Mouse (Mus musculus) erythroblast, embryonic 14.5 days (primary cell): Measurements from ENCODE around the gene Ppp6c. TPM values are rescaled to one million over a fixed set of nuclear protein-coding genes. Genes with fewer than 3 reads are reported as not detected.
"Not testable (repeated sequence)": the region's sequence is repeated elsewhere in the genome, so short reads cannot be mapped to it uniquely, and the experiment has no call there.

ENCODE experiments used
- H3K27me3 ChIP-seq: 2 replicates; pipeline ENCODE4 v1.6.1; 2012; ENCODE audit warnings: inconsistent platforms; ENCODE audit not compliant: control insufficient read depth
- H3K36me3 ChIP-seq: 2 replicates; pipeline ENCODE4 v1.6.1; 2012; ENCODE audit warnings: mild to moderate bottlenecking, inconsistent platforms; ENCODE audit not compliant: control insufficient read depth
- H3K4me1 ChIP-seq: 2 replicates; pipeline ENCODE4 v1.6.1; 2012; ENCODE audit warnings: inconsistent platforms; ENCODE audit not compliant: control insufficient read depth
- H3K4me3 ChIP-seq: replicated peaks from 2 replicates; pipeline ENCODE3; 2012; ENCODE audit warnings: moderate library complexity, mild to moderate bottlenecking, inconsistent platforms
- H3K9me3 ChIP-seq: 2 replicates; pipeline ENCODE4 v1.6.1; 2012; ENCODE audit warnings: low read length, inconsistent platforms, mixed read lengths; ENCODE audit not compliant: control insufficient read depth
- GATA1 ChIP-seq: IDR thresholded peaks from 2 replicates; pipeline ENCODE4 v1.6.1; 2012; ENCODE audit warnings: low read length, inconsistent platforms, mixed read lengths
- TAL1 ChIP-seq: IDR thresholded peaks from 3 replicates; pipeline ENCODE4 v1.6.1; 2012; ENCODE audit warnings: low read length, inconsistent platforms, mixed read lengths
- polyA plus RNA-seq: library from polyadenylated mRNA; stranded (reverse); fragments of >175 nt; gene quantifications from 2 replicates; pipeline ENCODE4 v1.2.3, GENCODE M21; 2012

Ppp6c gene
- 0.44 and 0.60 TPM in 2 replicates for polyA plus RNA-seq

GRCm38 (mm10) chr2:39226019-39226640 lies at the start of gene Ppp6c:
Gene Ppp6c, minus strand, starts transcription at chr2:39226451.
- Histone ChIP-seq H3K4me1 (peaks cover 39% of the 10 kb centered on the region), H3K27me3 (peaks cover 8% of the 10 kb centered on the region), H3K36me3 (peaks cover 2% of the 10 kb centered on the region; the same call in 1 of the 2 replicates), H3K4me3 (peak within 1 kb of the TSS; percentile 75), H3K9me3 (no peaks in the 10 kb centered on the region)
- TF ChIP-seq GATA1 (no peak), TAL1 (no peak)

DNA sequence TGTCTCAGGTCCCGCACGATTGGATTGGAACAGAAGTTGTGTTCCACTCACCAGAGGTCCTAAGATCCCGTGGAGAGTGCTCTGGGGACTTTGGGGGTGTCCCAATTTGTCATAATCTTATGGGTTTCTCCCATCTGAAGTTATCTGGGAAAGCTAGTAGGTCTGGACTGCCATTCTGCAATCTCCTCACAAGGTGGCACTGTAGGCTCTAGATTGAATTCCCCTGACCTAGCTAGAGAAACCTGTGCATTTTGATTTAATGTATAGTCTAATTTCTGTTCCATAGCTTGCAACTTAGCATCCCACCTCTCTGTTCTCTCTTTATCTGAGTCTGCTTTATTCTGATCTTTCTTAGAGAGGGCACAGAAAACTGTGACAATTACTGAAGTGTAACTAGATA lies 42.1 kb upstream of the Ppp6c start:
- no peak for TF ChIP-seq GATA1
- no peak for TF ChIP-seq TAL1
- Histone ChIP-seq H3K4me1 (no peaks in the 10 kb centered on the region), H3K36me3 (no peaks in the 10 kb centered on the region), H3K4me3 (no peak overlapping the region), H3K9me3 (no peaks in the 10 kb centered on the region), H3K27me3 (no peaks in the 10 kb centered on the region)

GRCm38 (mm10) chr2:39252275-39252674 lies 26.0 kb upstream of the Ppp6c start:
- H3K4me3 ChIP-seq, H3K4me1 ChIP-seq, H3K9me3 ChIP-seq, H3K36me3 ChIP-seq, H3K27me3 ChIP-seq: not testable (repeated sequence)

GRCm38 (mm10) chr2:39246862-39247261 lies 20.6 kb upstream of the Ppp6c start:
- not testable (repeated sequence) for H3K36me3 ChIP-seq, H3K27me3 ChIP-seq, H3K4me3 ChIP-seq, H3K9me3 ChIP-seq, H3K4me1 ChIP-seq

DNA sequence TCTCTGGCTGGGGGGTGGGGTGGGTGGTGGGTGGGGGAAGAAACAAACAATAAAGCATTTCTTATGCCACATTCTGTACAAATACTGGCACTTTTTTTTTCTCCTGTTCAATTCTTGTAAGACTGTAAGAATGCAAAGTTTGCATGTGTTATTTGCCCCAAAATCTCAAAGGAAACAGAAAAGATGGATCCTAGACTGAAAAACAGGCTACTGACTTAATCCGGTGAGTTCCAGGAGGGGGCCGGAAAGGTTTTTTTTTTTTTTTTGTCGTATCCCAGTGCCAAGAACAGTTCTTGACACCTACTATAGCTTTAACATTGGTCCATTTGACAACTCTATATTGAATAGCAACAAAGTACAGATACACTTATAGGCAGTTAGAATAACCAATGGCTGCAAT lies 480 bp upstream of the Ppp6c start:
- H3K4me1 ChIP-seq, result peaks cover 36% of the 10 kb centered on the region
- H3K36me3 ChIP-seq, result peaks cover 2% of the 10 kb centered on the region; the same call in 1 of the 2 replicates
- no peaks in the 10 kb centered on the region for H3K9me3 ChIP-seq
- peaks cover 8% of the 10 kb centered on the region for H3K27me3 ChIP-seq
- no peak for TF ChIP-seq TAL1
- no peak for TF ChIP-seq GATA1
- peak overlapping the region; percentile 74 for H3K4me3 ChIP-seq

- H3K27me3 ChIP-seq, H3K36me3 ChIP-seq, H3K9me3 ChIP-seq: not testable (repeated sequence)
- Histone ChIP-seq H3K4me3 (peak overlapping the region; percentile 75), H3K4me1 (peaks cover 41% of the 10 kb centered on the region)
Measured at GRCm38 (mm10) chr2:39225331-39226018, 776 bp downstream of the Ppp6c start.

GRCm38 (mm10) chr2:39224621-39225020 lies 1.6 kb downstream of the Ppp6c start:
- Histone ChIP-seq H3K4me3 (peak overlapping the region; percentile 75), H3K36me3 (peaks cover 2% of the 10 kb centered on the region; the same call in 1 of the 2 replicates), H3K27me3 (peaks cover 8% of the 10 kb centered on the region), H3K9me3 (no peaks in the 10 kb centered on the region), H3K4me1 (peaks cover 41% of the 10 kb centered on the region)
- TF ChIP-seq TAL1 (no peak), GATA1 (no peak)

DNA sequence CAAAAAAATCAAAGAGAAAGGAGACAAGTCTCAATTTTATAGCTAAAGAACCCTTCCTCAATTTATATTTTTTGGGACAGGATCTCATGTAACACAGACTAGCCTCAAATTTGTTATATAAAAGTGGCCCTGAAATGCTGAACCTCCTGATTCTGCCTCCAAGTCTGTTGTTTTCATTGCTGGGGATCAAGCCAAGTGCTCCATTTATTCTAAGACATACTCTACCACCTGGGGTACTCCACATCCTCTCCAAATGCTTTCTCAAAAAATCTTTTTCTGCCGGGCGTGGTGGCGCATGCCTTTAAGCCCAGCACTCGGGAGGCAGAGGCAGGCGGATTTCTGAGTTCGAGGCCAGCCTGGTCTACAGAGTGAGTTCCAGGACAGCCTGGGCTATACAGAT lies 6.2 kb downstream of the Ppp6c start:
- H3K36me3 ChIP-seq, result peaks cover 10% of the 10 kb centered on the region
- H3K4me1 ChIP-seq, result peaks cover 46% of the 10 kb centered on the region
- H3K4me3 ChIP-seq, result no peak overlapping the region
- H3K9me3 ChIP-seq, result no peaks in the 10 kb centered on the region
- H3K27me3 ChIP-seq, result no peaks in the 10 kb centered on the region
- TF ChIP-seq TAL1 (no peak), GATA1 (no peak)

DNA sequence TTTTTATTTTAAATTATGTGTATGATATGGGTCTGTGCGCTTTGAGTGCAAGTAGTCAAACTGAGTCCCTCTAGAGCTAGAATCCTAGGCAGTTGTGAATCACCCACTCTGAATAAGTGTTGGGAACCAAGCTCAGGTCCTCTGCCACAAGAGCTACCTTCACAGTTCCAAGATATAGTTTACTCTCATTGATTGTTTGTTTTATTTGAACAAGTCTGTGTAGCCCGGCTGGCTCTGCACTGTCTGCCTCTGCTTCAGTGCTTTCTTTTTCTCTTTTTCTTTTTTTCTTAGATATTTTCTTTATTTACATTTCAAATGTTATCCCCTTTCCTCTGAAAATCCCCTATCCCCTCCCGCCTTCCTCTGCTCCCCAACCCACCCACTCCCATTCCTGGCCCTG lies 7.2 kb downstream of the Ppp6c start:
- TF ChIP-seq GATA1 (no peak), TAL1 (no peak)
- no peaks in the 10 kb centered on the region for H3K9me3 ChIP-seq
- H3K36me3 ChIP-seq, result peaks cover 10% of the 10 kb centered on the region
- H3K4me3 ChIP-seq, result no peak overlapping the region
- H3K27me3 ChIP-seq, result no peaks in the 10 kb centered on the region
- H3K4me1 ChIP-seq, result peaks cover 36% of the 10 kb centered on the region

DNA sequence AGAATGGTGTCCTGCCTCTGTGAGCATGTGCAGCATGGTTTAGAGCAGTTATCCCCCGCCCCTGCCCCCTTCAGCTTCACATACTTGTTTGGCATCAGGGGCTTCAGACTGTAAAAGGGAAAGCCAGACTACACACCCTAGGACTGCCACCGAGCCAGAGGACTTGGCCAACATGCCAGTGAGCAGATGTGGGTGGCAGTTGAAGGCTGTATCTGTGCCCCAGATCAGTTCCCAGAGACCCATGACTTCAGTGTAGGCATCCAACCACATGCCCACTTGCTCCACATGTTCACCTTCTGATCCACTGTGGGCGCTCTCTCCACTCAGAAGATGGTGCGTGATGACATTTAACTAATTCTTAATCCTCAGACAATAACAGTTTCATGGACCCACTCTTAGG lies 9.1 kb downstream of the Ppp6c start:
- Histone ChIP-seq H3K27me3 (no peaks in the 10 kb centered on the region), H3K4me1 (peaks cover 20% of the 10 kb centered on the region), H3K36me3 (peaks cover 7% of the 10 kb centered on the region), H3K4me3 (no peak overlapping the region), H3K9me3 (no peaks in the 10 kb centered on the region)
- TF ChIP-seq TAL1 (no peak), GATA1 (no peak)
